Mouse (Mus musculus) liver, embryonic 16.5 days (tissue): ENCODE measurements around the gene Borcs6. TPM values are rescaled to one million over a fixed set of nuclear protein-coding genes. Genes with fewer than 3 reads are reported as not detected.

Experiments used
- ATAC-seq: fragments of 200-750 bp; cut with Nextera tagmentation; 2 replicates; pipeline ENCODE4 v1.8.0; 2017; ENCODE audit warnings: low read depth, mild to moderate bottlenecking, moderate number of reproducible peaks, moderate library complexity
- H3K27ac ChIP-seq: fragments of 300-500 bp; sonication (generic); 2 replicates; pipeline ENCODE4 v1.5.1; 2014; ENCODE audit warnings: mild to moderate bottlenecking, low read length
- H3K27me3 ChIP-seq: fragments of 300-500 bp; sonication (generic); 2 replicates; pipeline ENCODE4 v1.6.1; 2014; ENCODE audit warnings: low read depth, low read length, mixed read lengths; ENCODE audit not compliant: control insufficient read depth, insufficient read depth
- H3K36me3 ChIP-seq: fragments of 300-500 bp; sonication (generic); 2 replicates; pipeline ENCODE4 v1.6.1; 2014; ENCODE audit warnings: mild to moderate bottlenecking; ENCODE audit not compliant: control insufficient read depth, insufficient read depth
- H3K4me1 ChIP-seq: fragments of 300-500 bp; sonication (generic); 2 replicates; pipeline ENCODE4 v1.6.1; 2014; ENCODE audit warnings: low read depth, low read length, mixed read lengths; ENCODE audit not compliant: control insufficient read depth
- H3K4me2 ChIP-seq: fragments of 300-500 bp; sonication (generic); 2 replicates; pipeline ENCODE4 v1.6.1; 2014; ENCODE audit warnings: low read depth, low read length, mixed read lengths
- H3K4me3 ChIP-seq: fragments of 300-500 bp; sonication (generic); 2 replicates; pipeline ENCODE4 v1.5.1; 2014; ENCODE audit warnings: low read depth, mild to moderate bottlenecking, low read length
- H3K9ac ChIP-seq: fragments of 300-500 bp; sonication (generic); 2 replicates; pipeline ENCODE4 v1.6.1; 2014; ENCODE audit warnings: low read depth, low read length
- H3K9me3 ChIP-seq: fragments of 300-500 bp; sonication (generic); replicated peaks from 2 replicates; pipeline ENCODE4 v1.6.1; 2016; ENCODE audit warnings: low read length; ENCODE audit not compliant: control insufficient read depth
- WGBS: fragments of 180-500 bp; shearing (Covaris S2); extraction: QIAGEN DNeasy Blood & Tissue Kit; methylation state at CpG from one replicate; pipeline ENCODE4 v1.1.7; 2014; ENCODE audit not compliant: insufficient replicate concordance; 5-methylcytosine and 5-hydroxymethylcytosine counted together
- polyA plus RNA-seq: library from polyadenylated mRNA; unstranded; fragments of >200 nt; fragmentation: Nextera tagmentation; extraction: Ambion mirVana; gene quantifications from 2 replicates; pipeline ENCODE4 v1.2.1, GENCODE M21; 2015

Gene Borcs6
- polyA plus RNA-seq, 1 experiment from 2014 or later, result 3.6 TPM

DNA sequence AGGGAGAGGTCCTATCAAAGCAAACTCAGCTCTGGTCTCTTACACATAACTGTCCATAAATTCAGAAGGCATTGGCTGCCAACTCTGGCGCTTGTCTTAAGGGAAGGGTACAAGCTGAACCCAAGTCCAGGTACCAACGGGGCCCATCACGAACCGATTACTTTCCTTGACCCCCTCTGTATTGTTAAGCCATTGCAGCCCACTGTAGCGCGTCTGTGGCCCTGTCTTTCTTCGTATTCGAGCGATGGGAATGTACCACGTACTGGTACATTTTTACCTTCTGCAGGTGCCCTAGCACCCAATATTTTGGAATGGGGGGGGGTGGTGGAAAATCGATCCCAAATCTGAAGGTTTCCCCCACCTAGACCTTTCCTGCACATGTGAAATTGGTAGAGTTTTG lies 12.7 kb downstream of the Borcs6 start:
- peak overlapping the region; percentile 48 for H3K4me3 ChIP-seq
- no peaks in the 10 kb centered on the region for H3K36me3 ChIP-seq
- no peaks in the 10 kb centered on the region for H3K27me3 ChIP-seq
- 81% methylated on average over 11 of the region's 11 CpGs for WGBS
- H3K27ac ChIP-seq, result peak overlapping the region; percentile 90
- no peak for ATAC-seq
- peaks cover 43% of the 10 kb centered on the region for H3K4me1 ChIP-seq
- peak overlapping the region; percentile 70 for H3K9ac ChIP-seq
- H3K9me3 ChIP-seq, result no peaks in the 10 kb centered on the region
- H3K4me2 ChIP-seq, result peak overlapping the region; percentile 80

DNA sequence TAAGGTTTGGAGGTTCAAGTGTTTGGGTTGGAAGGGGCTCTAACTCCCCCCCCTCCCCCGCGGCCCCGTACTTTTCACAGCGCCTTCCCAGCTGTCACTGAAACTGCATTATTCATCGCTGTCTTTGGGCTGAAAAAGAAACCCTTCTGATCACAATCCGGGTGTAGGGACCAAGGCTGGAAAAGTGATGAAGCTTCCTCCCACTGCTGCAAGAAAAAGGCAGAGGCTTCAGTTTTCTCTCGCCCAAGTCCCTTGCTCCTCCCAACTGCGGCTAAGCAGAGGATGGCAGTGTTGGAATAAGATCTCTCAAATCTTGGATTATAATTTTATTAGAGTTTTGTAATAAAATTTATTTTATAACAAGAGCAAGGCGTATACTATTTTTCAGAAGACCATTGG lies 13.1 kb downstream of the Borcs6 start:
- Histone ChIP-seq H3K9me3 (no peaks in the 10 kb centered on the region), H3K36me3 (no peaks in the 10 kb centered on the region), H3K4me2 (peak overlapping the region; percentile 80), H3K4me3 (peak overlapping the region; percentile 48), H3K9ac (peak overlapping the region; percentile 70), H3K4me1 (peaks cover 40% of the 10 kb centered on the region), H3K27ac (peak overlapping the region; percentile 90), H3K27me3 (no peaks in the 10 kb centered on the region)
- WGBS, result 14% methylated on average over 9 of the region's 9 CpGs
- ATAC-seq, result no peak

DNA sequence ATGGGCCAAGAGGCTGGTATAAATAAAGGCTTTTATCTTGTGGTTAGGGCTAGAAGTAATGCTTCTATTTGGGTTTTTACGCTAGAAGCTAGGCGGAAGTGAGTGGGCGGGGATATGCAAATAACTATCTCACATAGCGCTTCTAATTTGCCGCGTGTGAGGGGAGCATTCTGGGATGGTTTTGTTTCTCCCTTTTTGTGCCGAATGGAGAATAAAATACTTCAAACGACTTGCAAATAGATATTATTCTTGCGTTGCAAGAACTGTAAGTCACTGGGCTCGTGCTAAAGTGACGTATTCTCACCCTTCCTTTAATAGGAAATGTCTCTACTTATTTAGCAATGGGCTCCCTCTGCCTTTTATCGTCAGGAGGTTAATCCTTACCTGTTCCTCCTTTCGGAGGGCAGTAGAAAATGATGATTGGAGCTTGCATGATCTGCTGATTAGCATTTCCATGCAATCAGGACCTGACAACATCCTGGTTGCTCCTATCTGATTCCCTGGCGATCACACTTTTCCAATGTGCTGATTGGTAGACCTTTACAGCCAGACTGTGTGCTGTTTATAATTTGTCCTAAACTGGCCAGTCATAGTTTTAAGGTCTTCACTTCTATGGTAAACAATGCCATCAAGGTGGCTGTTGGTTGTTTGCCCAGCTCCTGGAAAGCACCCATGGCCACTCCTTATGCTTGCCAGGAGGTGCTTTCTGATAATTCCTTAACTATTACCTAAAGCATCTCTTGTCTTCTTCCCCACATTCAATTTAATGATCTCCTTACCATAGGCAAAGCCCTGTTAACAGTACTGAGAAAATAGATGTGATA lies 13.8 kb downstream of the Borcs6 start:
- peak overlapping the region; percentile 70 for H3K9ac ChIP-seq
- H3K36me3 ChIP-seq, result no peaks in the 10 kb centered on the region
- WGBS, result under 1% methylated on average over 14 of the region's 14 CpGs
- H3K27me3 ChIP-seq, result no peaks in the 10 kb centered on the region
- peak overlapping the region; percentile 80 for H3K4me2 ChIP-seq
- H3K9me3 ChIP-seq, result no peaks in the 10 kb centered on the region
- H3K4me3 ChIP-seq, result peak overlapping the region; percentile 48
- H3K27ac ChIP-seq, result peak overlapping the region; percentile 90
- ATAC-seq, result peak; percentile 60
- peaks cover 39% of the 10 kb centered on the region for H3K4me1 ChIP-seq

DNA sequence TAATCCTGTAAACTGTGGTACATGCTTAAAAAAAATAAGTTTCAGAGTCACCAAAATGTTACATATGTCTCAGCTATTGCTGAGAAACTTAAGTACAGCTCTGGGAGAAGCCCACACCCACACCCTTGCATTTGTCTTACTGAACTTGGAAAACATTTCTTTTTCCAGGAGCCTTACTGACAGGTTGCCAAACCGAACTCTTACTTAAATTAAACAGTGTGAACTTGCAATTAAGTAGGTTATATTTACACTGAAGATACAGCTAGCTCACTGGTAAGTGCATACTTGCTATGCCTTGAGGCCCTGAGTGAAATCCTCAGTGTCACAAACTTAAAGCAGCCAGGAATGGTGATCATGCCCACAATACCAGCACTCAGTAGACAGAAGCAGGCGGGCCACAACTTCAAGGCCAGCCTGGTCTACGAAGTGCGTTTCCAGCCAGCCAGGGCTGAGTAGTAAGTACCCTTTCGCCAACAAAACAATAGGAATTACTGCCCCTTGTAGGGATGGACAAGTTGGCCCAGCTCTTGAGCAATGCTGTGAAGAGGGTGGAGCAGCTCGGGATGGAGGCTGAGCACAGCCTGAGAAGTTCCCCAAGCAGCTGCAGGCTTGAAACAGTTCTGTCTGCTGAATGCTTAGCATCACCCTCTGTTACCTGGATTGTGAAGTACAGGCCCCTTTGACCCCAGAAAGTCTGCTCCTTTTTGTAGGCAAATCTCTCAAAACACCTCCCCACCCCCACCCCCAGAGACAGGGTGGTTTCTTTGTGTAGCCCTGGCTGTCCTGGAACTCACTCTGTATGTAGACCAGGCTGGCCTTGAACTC lies 14.6 kb downstream of the Borcs6 start:
- WGBS, result 39% methylated on average over 6 of the region's 6 CpGs
- H3K9me3 ChIP-seq, result no peaks in the 10 kb centered on the region
- peak overlapping the region; percentile 80; the same call in 1 of the 2 replicates for H3K4me2 ChIP-seq
- peak overlapping the region; percentile 70 for H3K9ac ChIP-seq
- peaks cover 39% of the 10 kb centered on the region for H3K4me1 ChIP-seq
- no peak for ATAC-seq
- no peaks in the 10 kb centered on the region for H3K36me3 ChIP-seq
- peak overlapping the region; percentile 90 for H3K27ac ChIP-seq
- no peak overlapping the region for H3K4me3 ChIP-seq
- no peaks in the 10 kb centered on the region for H3K27me3 ChIP-seq

DNA sequence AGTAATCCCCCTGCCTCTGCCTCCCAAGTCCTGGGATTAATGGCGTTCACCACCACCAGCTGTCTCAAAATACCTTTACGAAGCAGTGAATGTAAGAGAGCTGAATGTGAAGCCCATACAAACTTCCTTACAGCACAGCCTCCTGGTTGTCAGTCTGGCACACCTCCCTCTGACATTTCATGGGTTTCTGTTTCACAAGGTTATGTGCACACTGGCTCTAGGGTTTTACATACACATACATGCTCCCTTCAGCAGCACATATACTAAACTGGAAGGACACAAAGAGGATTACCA lies 15.2 kb downstream of the Borcs6 start:
- Histone ChIP-seq H3K4me1 (peaks cover 38% of the 10 kb centered on the region), H3K27me3 (no peaks in the 10 kb centered on the region), H3K4me3 (no peak overlapping the region), H3K9ac (no peak overlapping the region), H3K4me2 (no peak overlapping the region), H3K36me3 (no peaks in the 10 kb centered on the region), H3K27ac (peak overlapping the region; percentile 90), H3K9me3 (no peaks in the 10 kb centered on the region)
- no peak for ATAC-seq
- 51% methylated on average over 2 of the region's 2 CpGs for WGBS

DNA sequence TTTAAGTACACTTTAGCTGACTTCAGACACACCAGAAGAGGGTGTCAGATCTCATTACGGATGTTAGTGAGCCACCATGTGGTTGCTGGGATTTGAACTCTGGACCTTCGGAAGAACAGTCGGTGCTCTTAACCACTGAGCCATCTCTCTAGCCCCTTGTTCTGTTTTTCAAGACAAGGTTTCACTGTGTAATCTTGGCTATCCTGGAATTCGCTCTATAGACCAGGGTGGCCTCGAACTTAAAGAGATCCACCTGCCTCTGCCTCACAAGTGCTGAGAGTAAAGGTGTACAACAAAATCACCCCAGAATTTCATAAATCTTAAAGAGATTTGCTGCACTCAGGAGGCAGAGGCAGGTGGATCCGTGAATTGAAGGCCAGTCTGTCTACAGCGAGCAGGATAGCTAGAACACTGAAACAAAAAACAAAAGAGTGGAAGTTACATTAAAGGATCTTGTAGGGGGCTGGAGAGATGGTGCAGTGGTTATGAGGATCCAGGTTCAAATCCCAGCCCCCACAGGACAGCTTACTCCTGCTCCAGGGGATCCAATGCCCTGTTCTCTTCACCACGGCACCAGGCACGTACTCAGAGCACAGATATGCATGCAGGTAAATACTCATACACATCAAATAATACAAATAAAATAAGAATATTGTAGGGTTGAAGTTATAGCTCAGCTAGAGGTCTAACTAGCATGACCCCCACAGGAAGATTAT lies 16.4 kb downstream of the Borcs6 start:
- Histone ChIP-seq H3K9me3 (no peaks in the 10 kb centered on the region), H3K9ac (no peak overlapping the region), H3K27ac (no peak overlapping the region), H3K4me2 (no peak overlapping the region), H3K4me3 (no peak overlapping the region), H3K4me1 (peaks cover 33% of the 10 kb centered on the region), H3K36me3 (no peaks in the 10 kb centered on the region), H3K27me3 (no peaks in the 10 kb centered on the region)
- ATAC-seq, result no peak
- WGBS, result 44% methylated on average over 8 of the region's 9 CpGs

DNA sequence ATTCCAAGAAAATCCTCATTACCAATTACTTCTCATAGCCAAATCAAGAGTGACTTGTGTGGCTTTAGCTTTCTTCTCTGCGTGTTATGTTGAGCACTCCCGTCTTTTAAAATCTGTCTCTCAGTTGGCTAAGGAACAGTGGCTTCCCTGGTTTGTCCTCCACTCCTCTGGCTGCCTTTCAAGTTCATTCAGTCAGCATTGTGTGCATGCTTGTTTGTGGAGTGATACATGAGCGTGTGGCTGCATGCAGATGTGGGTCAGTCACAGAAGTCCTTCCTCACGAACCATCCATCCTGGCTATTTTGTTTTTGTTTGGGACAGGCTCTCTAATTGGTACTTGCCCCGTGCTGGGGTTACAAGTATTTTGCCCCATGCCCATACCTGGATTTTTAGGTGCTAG lies 17.1 kb downstream of the Borcs6 start:
- H3K9me3 ChIP-seq, result no peaks in the 10 kb centered on the region
- H3K27me3 ChIP-seq, result no peaks in the 10 kb centered on the region
- no peak overlapping the region for H3K27ac ChIP-seq
- 63% methylated on average over 5 of the region's 5 CpGs for WGBS
- H3K4me1 ChIP-seq, result peaks cover 26% of the 10 kb centered on the region
- H3K4me3 ChIP-seq, result no peak overlapping the region
- no peak overlapping the region for H3K9ac ChIP-seq
- no peaks in the 10 kb centered on the region for H3K36me3 ChIP-seq
- no peak for ATAC-seq
- H3K4me2 ChIP-seq, result no peak overlapping the region

DNA sequence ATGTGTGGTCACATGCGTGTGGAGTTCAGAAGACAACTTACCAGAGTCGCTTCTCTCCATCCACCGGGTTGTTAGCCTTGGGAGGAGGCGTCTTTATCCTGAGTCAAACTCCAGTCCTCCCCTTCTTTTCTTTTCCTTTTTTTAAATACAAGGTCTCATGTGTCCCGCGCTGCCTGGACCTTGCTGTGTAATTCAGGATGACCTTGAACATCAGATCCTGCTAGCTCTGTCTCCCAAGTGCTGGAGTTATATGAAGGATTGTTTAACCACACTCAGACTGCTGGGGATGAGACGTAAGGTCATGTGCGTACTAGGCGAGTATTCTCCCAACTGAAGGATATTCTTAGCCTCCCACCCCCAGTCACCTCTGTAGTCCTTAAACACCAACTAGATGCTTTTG lies 17.8 kb downstream of the Borcs6 start:
- no peak overlapping the region for H3K27ac ChIP-seq
- ATAC-seq, result no peak
- H3K9ac ChIP-seq, result no peak overlapping the region
- H3K36me3 ChIP-seq, result no peaks in the 10 kb centered on the region
- H3K9me3 ChIP-seq, result no peaks in the 10 kb centered on the region
- H3K4me1 ChIP-seq, result peaks cover 21% of the 10 kb centered on the region
- WGBS, result 71% methylated on average over 9 of the region's 9 CpGs
- no peaks in the 10 kb centered on the region for H3K27me3 ChIP-seq
- no peak overlapping the region for H3K4me3 ChIP-seq
- no peak overlapping the region for H3K4me2 ChIP-seq
